Mouse (Mus musculus) pancreas, adult 10 weeks (tissue): ENCODE measurements around the gene Mcrip2. TPM values are rescaled to one million over a fixed set of nuclear protein-coding genes. Genes with fewer than 3 reads are reported as not detected.

Experiments used
- polyA plus RNA-seq: library from polyadenylated mRNA; stranded (reverse); fragments of 350-450 nt; fragmentation: Illumina TruSeq; extraction: RNeasy Lipid Tissue Mini Kit (QIAGEN cat#74804); gene quantifications from one replicate; pipeline ENCODE4 v1.2.3, GENCODE M21; 2015; ENCODE audit warnings: low read depth, low replicate concordance; ENCODE audit not compliant: insufficient read depth

Gene Mcrip2
- 44.5 TPM for polyA plus RNA-seq

GRCm38 (mm10) chr17:25868601-25869191 is at the start of gene Mcrip2:
TSS of gene Mcrip2 (minus strand) at chr17:25868764.

DNA sequence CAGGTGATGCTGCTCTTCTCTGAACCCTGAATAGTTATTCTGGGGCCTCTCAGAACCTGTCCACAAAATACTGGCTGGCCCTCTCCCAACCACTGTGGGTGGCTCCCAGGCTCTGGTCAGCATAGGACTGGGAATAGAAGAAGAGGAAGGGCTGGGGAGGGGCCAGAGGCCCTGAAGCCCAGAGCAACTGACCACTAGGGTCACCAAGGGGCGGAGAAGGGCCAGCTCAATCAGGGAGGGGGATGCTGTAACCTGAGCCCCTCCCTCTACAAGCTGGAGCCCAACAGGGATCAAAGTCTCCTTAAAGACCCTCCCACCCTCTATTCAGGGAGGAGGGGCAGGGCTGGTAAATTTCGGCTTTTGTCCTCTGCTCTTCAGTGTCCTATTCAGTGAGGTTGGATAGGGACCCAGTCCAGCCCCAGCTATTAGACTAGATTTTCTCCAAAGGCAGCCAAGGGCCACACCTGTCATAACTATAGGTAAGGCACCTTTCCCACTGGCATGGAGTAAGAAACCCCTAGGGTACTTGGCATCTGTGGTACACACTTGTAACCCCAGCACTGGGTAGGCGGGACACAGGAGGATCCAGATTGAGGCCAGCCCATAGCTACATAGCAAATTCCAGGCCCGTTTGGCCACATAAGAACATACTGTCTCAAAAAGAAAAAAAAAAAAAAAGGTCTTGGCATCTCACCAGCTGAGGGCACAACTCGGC is 11.8 kb upstream of the Mcrip2 start, which contains the start of gene Wfikkn1:
Gene Wfikkn1 (minus strand): TSS at position 663 of the 715 bp plus-strand sequence.

GRCm38 (mm10) chr17:25874721-25875170 is 6.2 kb upstream of the Mcrip2 start, which contains the start of gene Mettl26:
TSS of gene Mettl26 (plus strand) at chr17:25875074.

GRCm38 (mm10) chr17:25860832-25861703 is 7.5 kb downstream of the Mcrip2 start, which contains the start of gene Wdr90:
TSS of gene Wdr90 (minus strand) at chr17:25861501.

GRCm38 (mm10) chr17:25844396-25844901 is 24.1 kb downstream of the Mcrip2 start, which contains the start of gene Rhot2:
TSS of gene Rhot2 (minus strand) at chr17:25844851.

DNA sequence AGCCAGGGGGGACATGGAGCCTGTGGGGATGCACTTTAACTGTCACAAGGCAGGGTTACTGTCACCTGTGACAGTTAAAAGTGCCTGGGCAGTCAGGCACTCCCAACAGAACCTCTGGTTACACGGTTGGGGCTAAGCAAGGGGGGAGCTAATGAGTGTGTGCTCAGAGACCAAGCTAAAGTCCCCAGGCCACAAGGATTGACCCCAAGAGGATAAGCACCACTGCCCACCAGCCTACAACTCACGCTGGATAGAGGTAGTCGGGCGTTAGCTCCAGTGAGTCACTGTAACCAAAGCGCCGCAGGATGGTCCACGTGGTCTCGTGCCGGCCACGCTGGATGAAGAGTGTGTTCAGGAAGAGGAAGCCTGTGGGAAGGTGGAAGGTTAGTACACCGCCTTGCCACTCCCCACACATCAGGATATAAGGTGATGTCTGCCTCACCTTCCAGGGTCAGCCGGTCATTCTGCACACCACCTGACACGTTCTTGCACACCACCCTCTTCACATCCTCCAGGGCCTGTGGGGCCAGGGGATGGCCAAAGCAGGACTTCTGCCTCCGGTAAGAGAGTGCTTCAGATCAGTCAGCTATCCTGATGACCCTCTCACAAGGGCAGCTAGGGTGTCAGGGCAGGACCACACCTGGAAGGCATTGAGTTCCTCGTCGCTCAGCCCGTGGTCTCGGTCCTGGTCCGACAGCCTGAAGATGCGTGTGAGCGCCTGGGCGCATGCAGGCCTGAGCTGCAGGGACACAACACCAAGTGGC is 27.3 kb downstream of the Mcrip2 start, which contains the start of gene Gm20683:
Gene Gm20683 (minus strand): TSS at position 647 of the 764 bp plus-strand sequence.

DNA sequence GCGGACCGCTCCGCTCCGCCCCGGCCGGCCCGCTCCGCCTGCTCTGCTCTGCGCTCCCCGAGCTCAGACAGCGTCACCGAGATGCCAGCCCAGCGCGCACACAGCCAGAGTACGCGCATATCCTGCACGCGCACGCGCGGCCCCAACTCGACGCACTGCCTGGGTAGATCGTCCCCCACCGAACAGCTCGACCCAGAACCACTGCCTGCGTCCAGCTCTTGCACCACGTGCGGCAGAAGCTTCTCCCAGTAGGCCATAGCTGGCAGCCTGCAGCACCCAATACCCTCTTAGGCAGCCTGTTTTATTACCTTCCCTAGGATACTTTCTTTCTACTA is 31.5 kb downstream of the Mcrip2 start, which contains the start of gene Rhbdl1:
Gene Rhbdl1 (minus strand): TSS at position 220 of the 335 bp plus-strand sequence.

GRCm38 (mm10) chr17:25833291-25833663 is 35.3 kb downstream of the Mcrip2 start, which contains the start of gene Stub1:
TSS of gene Stub1 (minus strand) at chr17:25833404.

GRCm38 (mm10) chr17:25828712-25829557 is 39.6 kb downstream of the Mcrip2 start, which contains the start of gene Jmjd8:
TSS of gene Jmjd8 (plus strand) at chr17:25828867.

GRCm38 (mm10) chr17:25823452-25823851 is 45.1 kb downstream of the Mcrip2 start, which contains the start of gene Wdr24:
TSS of gene Wdr24 (plus strand) at chr17:25823627.

Other genes starting within 250 kb of the Mcrip2 start
- gene Gng13, start 151.6 kb downstream of the Mcrip2 start, polyA plus RNA-seq, result not detected
- gene Chtf18, start 141.3 kb downstream of the Mcrip2 start, polyA plus RNA-seq, result 1.3 TPM
- 4.7 TPM for gene Rpusd1, start 141.1 kb downstream of the Mcrip2 start, polyA plus RNA-seq
- gene Mslnl, start 132.7 kb downstream of the Mcrip2 start, polyA plus RNA-seq, result not detected
- gene Msln, start 114.4 kb downstream of the Mcrip2 start, polyA plus RNA-seq, result 29.2 TPM
- gene Narfl, start 95.0 kb downstream of the Mcrip2 start, polyA plus RNA-seq, result 9.7 TPM
- 9.3 TPM for gene Haghl, start 83.1 kb downstream of the Mcrip2 start, polyA plus RNA-seq
- not detected for gene Ccdc78, start 82.2 kb downstream of the Mcrip2 start, polyA plus RNA-seq
- 35.5 TPM for gene Fam173a, start 75.9 kb downstream of the Mcrip2 start, polyA plus RNA-seq
- gene AC134908.4, start 73.1 kb downstream of the Mcrip2 start, polyA plus RNA-seq, result not detected
- 7.6 TPM for gene Metrn, start 71.6 kb downstream of the Mcrip2 start, polyA plus RNA-seq
- gene Fbxl16, start 59.7 kb downstream of the Mcrip2 start, polyA plus RNA-seq, result 9.7 TPM
- 5.2 TPM for gene Wdr24, start 45.1 kb downstream of the Mcrip2 start, polyA plus RNA-seq
- gene Jmjd8, start 39.9 kb downstream of the Mcrip2 start, polyA plus RNA-seq, result 31.5 TPM
- 46.1 TPM for gene Stub1, start 35.4 kb downstream of the Mcrip2 start, polyA plus RNA-seq
- 2.8 TPM for gene Rhbdl1, start 31.5 kb downstream of the Mcrip2 start, polyA plus RNA-seq
- 4.0 TPM for gene Gm20683, start 27.0 kb downstream of the Mcrip2 start, polyA plus RNA-seq
- gene Rhot2, start 23.9 kb downstream of the Mcrip2 start, polyA plus RNA-seq, result 10.2 TPM
- 13.6 TPM for gene Wdr90, start 7.3 kb downstream of the Mcrip2 start, polyA plus RNA-seq
- 26.2 TPM for gene Mettl26, start 6.3 kb upstream of the Mcrip2 start, polyA plus RNA-seq
- gene Wfikkn1, start 12.1 kb upstream of the Mcrip2 start, polyA plus RNA-seq, result 1.3 TPM
- gene Rab40c, start 51.0 kb upstream of the Mcrip2 start, polyA plus RNA-seq, result 5.7 TPM
- 18.6 TPM for gene Pigq, start 76.2 kb upstream of the Mcrip2 start, polyA plus RNA-seq
- gene Nhlrc4, start 76.2 kb upstream of the Mcrip2 start, polyA plus RNA-seq, result not detected
- gene A930017K11Rik, start 83.8 kb upstream of the Mcrip2 start, polyA plus RNA-seq, result not detected
- 8.6 TPM for gene Capn15, start 117.0 kb upstream of the Mcrip2 start, polyA plus RNA-seq
- gene Rab11fip3, start 200.8 kb upstream of the Mcrip2 start, polyA plus RNA-seq, result 6.4 TPM
- gene Decr2, start 221.6 kb upstream of the Mcrip2 start, polyA plus RNA-seq, result 6.9 TPM
- 3.6 TPM for gene Nme4, start 226.8 kb upstream of the Mcrip2 start, polyA plus RNA-seq
- 21.1 TPM for gene Tmem8, start 244.5 kb upstream of the Mcrip2 start, polyA plus RNA-seq